Mouse (Mus musculus): ENCODE measurements at regions not wholly inside any gene's neighbourhood (a gene's known extent, or its start where the extent isn't known, plus 50 kb on each side); places are given as distances from the start of the nearest gene placed in this dataset.

- TF ChIP-seq MAFK (IDR thresholded peaks at IDR 0.05; ENCODE audit: insufficient replicate concordance, low read length) (no peak), CHD2 (IDR thresholded peaks at IDR 0.05; ENCODE audit: low read length) (no peak), TCF12 (IDR thresholded peaks at IDR 0.05; ENCODE audit: low read depth, low read length) (no peak), E2F4 (IDR thresholded peaks at IDR 0.05; ENCODE audit: insufficient replicate concordance, low read depth, low read length) (no peak), SMC3 (IDR thresholded peaks at IDR 0.05; ENCODE audit: low read depth, low read length) (no peak)
- Histone ChIP-seq H3K9me3 (replicated peaks; ENCODE audit: low read length) (peaks cover 92% of the 10 kb centered on the region), H3K4me3 (replicated peaks in 1 of 3; ENCODE audit: low read depth in 2 of 3, low read length in 2 of 3, poor library complexity in 1 of 3) (peak overlapping the region in 1 of 3 experiments; percentile 5), H3K36me3 (replicated peaks in 1 of 2; ENCODE audit: control insufficient read depth in 1 of 2, insufficient read depth in 1 of 2, low read length in 1 of 2) (no peaks in the 10 kb centered on the region), H3K4me1 (ENCODE audit: control insufficient read depth in 1 of 2, insufficient read depth in 2 of 2) (no peaks in the 10 kb centered on the region), H3K27ac (ENCODE audit: insufficient read depth, low read depth) (no peak overlapping the region), H3K27me3 (replicated peaks) (no peaks in the 10 kb centered on the region), H3K4me2 (ENCODE audit: insufficient read depth, low read depth, poor library complexity, severe bottlenecking) (no peak overlapping the region), H3K9ac (ENCODE audit: insufficient read depth, low read depth) (no peak overlapping the region), H3K79me2 (replicated peaks; ENCODE audit: control insufficient read depth, extremely low read depth, insufficient read depth, poor library complexity, severe bottlenecking) (no peaks in the 10 kb centered on the region)
- DNase-seq (ENCODE audit: extremely low read depth) = no peak
- dilution Hi-C loops (cut with MboI; ENCODE audit: extremely low pct_ligation_motif_present, extremely low pct_unique_long_range_greater_than_20kb, low sequenced_read_pairs) (no loop called here), in situ Hi-C loops (cut with MboI; ENCODE audit: low pct_ligation_motif_present, low pct_unique_long_range_greater_than_20kb, low sequenced_read_pairs) (no loop called here)
Measured at GRCm38 (mm10) chr4:84199181-84199656, 475.9 kb downstream of the Bnc2 start.

GRCm38 (mm10) chr4:84201001-84201400 lies 474.1 kb downstream of the Bnc2 start:
- in situ Hi-C loops (cut with MboI; ENCODE audit: low pct_ligation_motif_present, low pct_unique_long_range_greater_than_20kb, low sequenced_read_pairs) = no loop called here
- H3K79me2 ChIP-seq (replicated peaks; ENCODE audit: control insufficient read depth, extremely low read depth, insufficient read depth, poor library complexity, severe bottlenecking) = no peaks in the 10 kb centered on the region
- no peak for TF ChIP-seq SMC3 (IDR thresholded peaks at IDR 0.05; ENCODE audit: low read depth, low read length)
- no peak for TF ChIP-seq PAX5 (IDR thresholded peaks at IDR 0.05; ENCODE audit: low read length)
- H3K27me3 ChIP-seq (replicated peaks) = no peaks in the 10 kb centered on the region
- H3K4me2 ChIP-seq (ENCODE audit: insufficient read depth, low read depth, poor library complexity, severe bottlenecking) = no peak overlapping the region
- H3K4me3 ChIP-seq (replicated peaks in 1 of 3; ENCODE audit: low read depth in 2 of 3, low read length in 2 of 3, poor library complexity in 1 of 3) = no peak overlapping the region
- no peak overlapping the region for H3K27ac ChIP-seq (ENCODE audit: insufficient read depth, low read depth)
- no peaks in the 10 kb centered on the region for H3K4me1 ChIP-seq (ENCODE audit: control insufficient read depth in 1 of 2, insufficient read depth in 2 of 2)
- H3K9ac ChIP-seq (ENCODE audit: insufficient read depth, low read depth) = no peak overlapping the region
- H3K9me3 ChIP-seq (replicated peaks; ENCODE audit: low read length) = peaks cover 91% of the 10 kb centered on the region
- dilution Hi-C loops (cut with MboI; ENCODE audit: extremely low pct_ligation_motif_present, extremely low pct_unique_long_range_greater_than_20kb, low sequenced_read_pairs) = no loop called here
- no peak for DNase-seq (ENCODE audit: extremely low read depth)
- no peaks in the 10 kb centered on the region for H3K36me3 ChIP-seq (replicated peaks in 1 of 2; ENCODE audit: control insufficient read depth in 1 of 2, insufficient read depth in 1 of 2, low read length in 1 of 2)

- DNase-seq (ENCODE audit: extremely low read depth) = no peak
- dilution Hi-C loops (cut with MboI; ENCODE audit: extremely low pct_ligation_motif_present, extremely low pct_unique_long_range_greater_than_20kb, low sequenced_read_pairs) = no loop called here
- H3K4me1 ChIP-seq (ENCODE audit: control insufficient read depth in 1 of 2, insufficient read depth in 2 of 2) = no peaks in the 10 kb centered on the region
- no peak overlapping the region for H3K27ac ChIP-seq (ENCODE audit: insufficient read depth, low read depth)
- no peak overlapping the region for H3K9ac ChIP-seq (ENCODE audit: insufficient read depth, low read depth)
- TF ChIP-seq SIN3A (IDR thresholded peaks at IDR 0.05; ENCODE audit: low read length) = no peak
- no peak for TF ChIP-seq ZMIZ1 (IDR thresholded peaks at IDR 0.05; ENCODE audit: low read depth, low read length)
- no peak for TF ChIP-seq CHD1 (IDR thresholded peaks at IDR 0.05; ENCODE audit: low read depth, low read length)
- no peak for TF ChIP-seq MEF2A (IDR thresholded peaks at IDR 0.05; ENCODE audit: borderline replicate concordance, low read depth, low read length)
- TF ChIP-seq MAZ (IDR thresholded peaks at IDR 0.05; ENCODE audit: low read depth, low read length) = no peak
- no peak for TF ChIP-seq SMC3 (IDR thresholded peaks at IDR 0.05; ENCODE audit: low read depth, low read length)
- no peak for TF ChIP-seq KAT2A (IDR thresholded peaks at IDR 0.05; ENCODE audit: insufficient replicate concordance, low read length)
- no peak for TF ChIP-seq CTCF (conservative IDR thresholded peaks at IDR 0.05 in 1 of 2, IDR thresholded peaks at IDR 0.05 in 1 of 2; ENCODE audit: low read depth in 2 of 2, low read length in 2 of 2)
- no peak for TF ChIP-seq JUND (conservative IDR thresholded peaks at IDR 0.05; ENCODE audit: low read depth, low read length)
- no peak for TF ChIP-seq ZNF384 (IDR thresholded peaks at IDR 0.05; ENCODE audit: low read depth, low read length)
- TF ChIP-seq NELFE (IDR thresholded peaks at IDR 0.05; ENCODE audit: low read depth, low read length) = no peak
- TF ChIP-seq RAD21 (IDR thresholded peaks at IDR 0.05; ENCODE audit: low read depth, low read length) = no peak
- no peak for TF ChIP-seq MAX (IDR thresholded peaks at IDR 0.05; ENCODE audit: low read length)
- no peak for TF ChIP-seq PAX5 (IDR thresholded peaks at IDR 0.05; ENCODE audit: low read length)
- no peak for TF ChIP-seq TCF12 (IDR thresholded peaks at IDR 0.05; ENCODE audit: low read depth, low read length)
- no peak for TF ChIP-seq NRF1 (IDR thresholded peaks at IDR 0.05; ENCODE audit: low read depth, low read length)
- no peaks in the 10 kb centered on the region for H3K79me2 ChIP-seq (replicated peaks; ENCODE audit: control insufficient read depth, extremely low read depth, insufficient read depth, poor library complexity, severe bottlenecking)
- H3K4me2 ChIP-seq (ENCODE audit: insufficient read depth, low read depth, poor library complexity, severe bottlenecking) = no peak overlapping the region
- in situ Hi-C loops (cut with MboI; ENCODE audit: low pct_ligation_motif_present, low pct_unique_long_range_greater_than_20kb, low sequenced_read_pairs) = no loop called here
- H3K4me3 ChIP-seq (replicated peaks in 1 of 3; ENCODE audit: low read depth in 2 of 3, low read length in 2 of 3, poor library complexity in 1 of 3) = no peak overlapping the region
- H3K27me3 ChIP-seq (replicated peaks) = no peaks in the 10 kb centered on the region
- H3K9me3 ChIP-seq (replicated peaks; ENCODE audit: low read length) = peaks cover 91% of the 10 kb centered on the region
- H3K36me3 ChIP-seq (replicated peaks in 1 of 2; ENCODE audit: control insufficient read depth in 1 of 2, insufficient read depth in 1 of 2, low read length in 1 of 2) = no peaks in the 10 kb centered on the region
Measured at GRCm38 (mm10) chr4:84202231-84202630, 472.8 kb downstream of the Bnc2 start.
